Mouse (Mus musculus) CH12.LX (cell line): ENCODE measurements around the gene Erbin. TPM values are rescaled to one million over a fixed set of nuclear protein-coding genes. Genes with fewer than 3 reads are reported as not detected.

Experiments used
- DNase-seq: peaks from one replicate; pipeline ENCODE4 v3.0.0-alpha.2; 2013; ENCODE audit errors: extremely low read depth
- H3K27ac ChIP-seq: 2 replicates; pipeline ENCODE4 v1.5.1; 2012; ENCODE audit warnings: low read depth, mild to moderate bottlenecking, control low read depth, moderate library complexity; ENCODE audit not compliant: insufficient read depth
- H3K27me3 ChIP-seq: replicated peaks from 2 replicates; pipeline ENCODE3; 2012; ENCODE audit warnings: inconsistent platforms
- H3K36me3 ChIP-seq, 2 experiments: replicated peaks in 1 of 2; 2 replicates each; pipeline versions ENCODE3 to v1.6.1; 2012; ENCODE audit warnings: inconsistent platforms in 1 of 2, low read length in 1 of 2, mild to moderate bottlenecking in 1 of 2, mixed read lengths in 1 of 2, moderate library complexity in 1 of 2; ENCODE audit not compliant: control insufficient read depth in 1 of 2, insufficient read depth in 1 of 2
- H3K4me1 ChIP-seq, 2 experiments: 2 replicates each; pipeline ENCODE4 v1.6.1; 2012; ENCODE audit warnings: inconsistent platforms in 1 of 2, moderate library complexity in 1 of 2; ENCODE audit not compliant: insufficient read depth in 2 of 2, control insufficient read depth in 1 of 2
- H3K4me2 ChIP-seq: 2 replicates; pipeline ENCODE4 v1.6.1; 2012; ENCODE audit warnings: low read depth, mild to moderate bottlenecking, control low read depth; ENCODE audit not compliant: poor library complexity, insufficient read depth, severe bottlenecking
- H3K4me3 ChIP-seq, 3 experiments: fragments of 150-350 bp in 1 of 3; sonication (generic) in 1 of 3; replicated peaks in 1 of 3; 2 replicates each; pipeline versions ENCODE3 to v1.5.1; 2011 to 2012; ENCODE audit warnings: low read depth in 2 of 3, low read length in 2 of 3, mild to moderate bottlenecking in 2 of 3, moderate library complexity in 2 of 3, control low read depth in 1 of 3, improper control_type of control experiment in 1 of 3, inconsistent platforms in 1 of 3, mixed read lengths in 1 of 3; ENCODE audit not compliant: poor library complexity in 1 of 3
- H3K79me2 ChIP-seq: replicated peaks from 2 replicates; pipeline ENCODE4 v1.6.1; 2012; ENCODE audit warnings: mild to moderate bottlenecking, moderate library complexity; ENCODE audit not compliant: control insufficient read depth, poor library complexity, insufficient read depth, severe bottlenecking; ENCODE audit errors: extremely low read depth
- H3K9ac ChIP-seq: 2 replicates; pipeline ENCODE4 v1.6.1; 2012; ENCODE audit warnings: low read depth, mild to moderate bottlenecking, control low read depth, moderate library complexity; ENCODE audit not compliant: insufficient read depth
- H3K9me3 ChIP-seq: replicated peaks from 2 replicates; pipeline ENCODE3; 2012; ENCODE audit warnings: low read length, inconsistent platforms, mixed read lengths
- BHLHE40 ChIP-seq: IDR thresholded peaks from 2 replicates; pipeline ENCODE4 v1.6.1; 2011; ENCODE audit warnings: mild to moderate bottlenecking, low read depth, low read length, improper control_type of control experiment
- CHD1 ChIP-seq: IDR thresholded peaks from 2 replicates; pipeline ENCODE4 v1.6.1; 2012; ENCODE audit warnings: low read depth, low read length, improper control_type of control experiment, inconsistent platforms
- CTCF ChIP-seq, 2 experiments: IDR thresholded peaks in 1 of 2; conservative IDR thresholded peaks in 1 of 2; 2 replicates each; pipeline ENCODE4 v1.5.1; 2011 to 2012; ENCODE audit warnings: low read depth in 2 of 2, low read length in 2 of 2, improper control_type of control experiment in 1 of 2, inconsistent platforms in 1 of 2, mild to moderate bottlenecking in 1 of 2, moderate library complexity in 1 of 2
- ETS1 ChIP-seq: conservative IDR thresholded peaks from 2 replicates; pipeline ENCODE4 v1.6.1; 2012; ENCODE audit warnings: low read depth, mild to moderate bottlenecking, inconsistent platforms, low read length, improper control_type of control experiment, moderate library complexity
- MAFK ChIP-seq: IDR thresholded peaks from 2 replicates; pipeline ENCODE4 v1.6.1; 2011; ENCODE audit warnings: low read length, improper control_type of control experiment; ENCODE audit not compliant: insufficient replicate concordance
- MAX ChIP-seq: IDR thresholded peaks from 2 replicates; pipeline ENCODE4 v1.6.1; 2011; ENCODE audit warnings: low read length, improper control_type of control experiment
- MAZ ChIP-seq: IDR thresholded peaks from 2 replicates; pipeline ENCODE4 v1.6.1; 2012; ENCODE audit warnings: low read depth, mild to moderate bottlenecking, inconsistent platforms, low read length, improper control_type of control experiment, moderate library complexity
- MXI1 ChIP-seq: IDR thresholded peaks from 2 replicates; pipeline ENCODE4 v1.6.1; 2011; ENCODE audit warnings: mild to moderate bottlenecking, low read depth, low read length, improper control_type of control experiment
- NELFE ChIP-seq: IDR thresholded peaks from 2 replicates; pipeline ENCODE4 v1.6.1; 2011; ENCODE audit warnings: low read depth, low read length, improper control_type of control experiment
- NRF1 ChIP-seq: IDR thresholded peaks from 2 replicates; pipeline ENCODE4 v1.6.1; 2014; ENCODE audit warnings: low read depth, mild to moderate bottlenecking, inconsistent platforms, low read length, improper control_type of control experiment, moderate library complexity
- POLR2A ChIP-seq: IDR thresholded peaks from 2 replicates; pipeline ENCODE4 v1.6.1; 2011; ENCODE audit warnings: low read depth, mild to moderate bottlenecking, improper control_type of control experiment, low read length
- RCOR1 ChIP-seq: conservative IDR thresholded peaks from 2 replicates; pipeline ENCODE4 v1.6.1; 2012; ENCODE audit warnings: low read depth, mild to moderate bottlenecking, inconsistent platforms, low read length, improper control_type of control experiment
- SIN3A ChIP-seq: IDR thresholded peaks from 2 replicates; pipeline ENCODE4 v1.6.1; 2012; ENCODE audit warnings: low read length, improper control_type of control experiment, inconsistent platforms
- TBP ChIP-seq: conservative IDR thresholded peaks from 2 replicates; pipeline ENCODE4 v1.6.1; 2011; ENCODE audit warnings: low read depth, low read length, improper control_type of control experiment
- TCF12 ChIP-seq: IDR thresholded peaks from 2 replicates; pipeline ENCODE4 v1.6.1; 2014; ENCODE audit warnings: low read depth, mild to moderate bottlenecking, inconsistent platforms, low read length, improper control_type of control experiment
- UBTF ChIP-seq: IDR thresholded peaks from 2 replicates; pipeline ENCODE4 v1.6.1; 2012; ENCODE audit warnings: low read depth, mild to moderate bottlenecking, inconsistent platforms, low read length, improper control_type of control experiment, moderate library complexity
- USF2 ChIP-seq: conservative IDR thresholded peaks from 2 replicates; pipeline ENCODE4 v1.6.1; 2011; ENCODE audit warnings: low read depth, low read length, improper control_type of control experiment
- ZC3H11A ChIP-seq: IDR thresholded peaks from 2 replicates; pipeline ENCODE4 v1.6.1; 2012; ENCODE audit warnings: low read depth, mild to moderate bottlenecking, inconsistent platforms, low read length, improper control_type of control experiment
- ZMIZ1 ChIP-seq: IDR thresholded peaks from 2 replicates; pipeline ENCODE4 v1.6.1; 2012; ENCODE audit warnings: low read depth, mild to moderate bottlenecking, inconsistent platforms, low read length, improper control_type of control experiment
- dilution Hi-C: fragments of 300-500 bp; cut with MboI; formaldehyde crosslinking; loops from 2 replicates; pipeline ENCODE4 v1.14.3; 2020; ENCODE audit warnings: low sequenced_read_pairs; ENCODE audit not compliant: extremely low pct_unique_long_range_greater_than_20kb, extremely low pct_ligation_motif_present
- in situ Hi-C: fragments of 300-500 bp; cut with MboI; formaldehyde crosslinking; loops from 3 replicates; pipeline ENCODE4 v1.14.3; 2019; ENCODE audit warnings: low sequenced_read_pairs, low pct_ligation_motif_present, low pct_unique_long_range_greater_than_20kb, mixed read lengths
- polyA plus RNA-seq: library from polyadenylated mRNA; unstranded; fragments of >175 nt; gene quantifications from 2 replicates; pipeline ENCODE4 v1.2.1, GENCODE M21; 2012; ENCODE audit warnings: low read depth; ENCODE audit not compliant: insufficient read length
- total RNA-seq, 2 experiments: library from RNA; depleted of rRNA; stranded (reverse); fragments of 300-350 nt in 1 of 2; fragments of >200 nt in 1 of 2; gene quantifications; 2 replicates each; pipeline ENCODE4 v1.2.3; 2012 to 2014

Gene Erbin
- total and polyA plus RNA-seq, 3 experiments = 26.2 to 45.8 (median 30.9) TPM

DNA sequence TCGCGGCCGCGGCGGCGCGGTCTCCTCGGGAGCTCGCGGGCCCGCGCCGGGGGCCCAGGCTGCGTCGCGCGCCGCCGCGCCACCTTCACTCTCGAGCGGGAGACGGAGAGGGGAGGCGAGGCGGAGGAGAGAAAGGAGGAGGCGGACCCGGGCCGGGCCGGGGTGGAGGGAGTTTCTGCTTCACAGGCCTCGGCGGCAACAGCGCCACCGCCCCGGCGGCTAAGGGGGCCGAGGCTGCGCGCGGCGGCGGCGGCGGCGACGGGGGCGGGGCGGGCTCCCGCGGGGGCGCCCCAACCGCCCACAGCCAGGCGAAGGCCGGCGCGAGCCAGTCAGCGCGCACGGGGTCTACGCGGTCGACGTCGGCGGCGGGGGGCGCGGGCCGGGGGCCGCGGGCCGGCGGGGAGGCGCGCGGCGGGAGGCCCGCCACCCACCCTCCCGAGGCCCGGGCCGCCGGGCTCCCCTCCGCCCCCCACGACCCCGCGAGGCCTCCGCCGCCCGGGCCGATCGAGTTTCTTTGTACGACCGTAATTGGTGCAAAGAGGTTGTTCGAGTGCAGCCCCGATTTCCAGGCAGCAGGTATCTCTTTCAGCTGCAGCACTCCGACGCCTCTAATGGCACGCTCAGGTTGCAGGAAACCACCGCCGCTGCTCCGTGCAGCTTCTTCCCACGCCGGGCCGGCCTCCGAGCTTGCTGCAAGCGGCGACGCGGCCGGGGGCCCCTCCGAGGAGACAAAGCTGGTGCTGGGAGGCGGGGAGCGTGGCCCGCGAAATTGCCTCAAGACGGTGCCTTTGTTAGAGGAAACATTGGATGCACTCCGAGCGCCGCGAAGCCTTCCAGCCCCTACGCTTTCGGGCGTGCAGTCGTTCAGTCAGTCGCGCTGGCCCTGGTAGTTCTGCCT is 868 bp upstream of the Erbin start:
- in situ Hi-C loops = no loop called here
- H3K36me3 ChIP-seq = peaks cover 0 to 2% of the 10 kb centered on the region in 2 experiments
- peak overlapping the region; percentile 58 for H3K4me2 ChIP-seq
- peak overlapping the region; percentile 98 for H3K27ac ChIP-seq
- H3K4me3 ChIP-seq = peak overlapping the region; percentile 79 to 98 (median 85)
- H3K4me1 ChIP-seq = peaks cover 8 to 55% of the 10 kb centered on the region in 2 experiments
- dilution Hi-C loops = no loop called here
- DNase-seq = peak; percentile 69
- no peaks in the 10 kb centered on the region for H3K27me3 ChIP-seq
- peaks cover 21% of the 10 kb centered on the region for H3K79me2 ChIP-seq
- H3K9ac ChIP-seq = peak overlapping the region; percentile 91
- peak; percentile 31; the same call in 1 of the 2 replicates for TF ChIP-seq MXI1
- TF ChIP-seq NELFE = 0 out of 2 replicates have a peak, but pooled peaks have one; percentile 32
- peak; percentile 22; the same call in 1 of the 2 replicates for TF ChIP-seq MAX
- TF ChIP-seq MAFK = no peak
- TF ChIP-seq CTCF (conservative IDR thresholded peaks at IDR 0.05 in 1 of 2, IDR thresholded peaks at IDR 0.05 in 1 of 2; ENCODE audit: low read depth in 2 of 2, low read length in 2 of 2) = peak in 1 of 2 experiments; percentile 43; a peak in 2 of 4 replicates
- peak; percentile 57 for TF ChIP-seq ZMIZ1
- TF ChIP-seq NRF1 = peak; percentile 70
- TF ChIP-seq ZC3H11A = no peak
- TF ChIP-seq TBP = no peak
- TF ChIP-seq TCF12 = peak; percentile 26; the same call in 1 of the 2 replicates
- 0 out of 2 replicates have a peak, but pooled peaks have one; percentile 15 for TF ChIP-seq BHLHE40
- 0 out of 2 replicates have a peak, but pooled peaks have one; percentile 34 for TF ChIP-seq POLR2A
- TF ChIP-seq ETS1 = no peak
- TF ChIP-seq MAZ = peak; percentile 17; the same call in 1 of the 2 replicates
- peak; percentile 61 for TF ChIP-seq SIN3A
- no peak for TF ChIP-seq RCOR1
- TF ChIP-seq CHD1 = no peak
- peak; percentile 95 for TF ChIP-seq UBTF
- TF ChIP-seq, all 38 proteins: peak for 12
- no peaks in the 10 kb centered on the region for H3K9me3 ChIP-seq

DNA sequence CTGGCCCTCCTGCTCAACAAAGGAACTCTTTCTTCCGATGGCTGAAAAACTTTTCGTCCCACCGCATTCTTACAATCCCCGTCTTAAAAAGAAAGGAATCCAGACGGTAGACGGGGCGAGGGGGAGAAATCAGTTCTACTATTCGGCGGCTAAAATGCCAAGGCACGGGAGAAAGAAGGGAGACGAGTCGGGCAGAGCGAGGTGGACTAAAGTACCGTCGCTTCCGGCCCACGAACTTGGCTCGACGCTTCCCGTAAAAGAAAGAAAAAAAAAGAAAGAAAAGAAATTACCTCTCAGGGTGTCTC is 406 bp downstream of the Erbin start:
- Histone ChIP-seq H3K79me2 (peaks cover 28% of the 10 kb centered on the region), H3K4me2 (no peak overlapping the region), H3K9ac (peak overlapping the region; percentile 91), H3K4me1 (peaks cover 5 to 54% of the 10 kb centered on the region in 2 experiments; a peak in 2 of 4 replicates), H3K9me3 (no peaks in the 10 kb centered on the region), H3K36me3 (peaks cover 0 to 5% of the 10 kb centered on the region in 2 experiments), H3K27me3 (no peaks in the 10 kb centered on the region), H3K4me3 (peak overlapping the region; percentile 79 to 98 (median 85)), H3K27ac (peak overlapping the region; percentile 98)
- in situ Hi-C loops (no loop called here), dilution Hi-C loops (no loop called here)
- no peak for DNase-seq
- TF ChIP-seq USF2 = no peak
